Mouse (Mus musculus) G1E (cell line): ENCODE data around the gene Colq.

Source experiments
- CTCF ChIP-seq: IDR thresholded peaks from 2 replicates; pipeline ENCODE4 v1.5.1; 2012; ENCODE audit warnings: low read depth, low read length, inconsistent platforms, mixed read lengths
- GATA1 ChIP-seq: IDR thresholded peaks from 2 replicates; pipeline ENCODE4 v1.6.1; 2012; ENCODE audit warnings: borderline replicate concordance, low read length, inconsistent platforms, mixed read lengths
- GATA2 ChIP-seq: IDR thresholded peaks from 2 replicates; pipeline ENCODE4 v1.6.1; 2012; ENCODE audit warnings: low read depth, low read length, inconsistent platforms, borderline replicate concordance
- POLR2AphosphoS5 ChIP-seq: IDR thresholded peaks from 2 replicates; pipeline ENCODE4 v1.6.1; 2012; ENCODE audit warnings: low read depth, low read length, inconsistent platforms; ENCODE audit not compliant: insufficient replicate concordance
- TAL1 ChIP-seq: conservative IDR thresholded peaks from 2 replicates; pipeline ENCODE4 v1.6.1; 2012; ENCODE audit warnings: low read depth, low read length, inconsistent platforms, mixed read lengths

- TF ChIP-seq CTCF (no peak), GATA1 (no peak), GATA2 (no peak), TAL1 (no peak), POLR2AphosphoS5 (no peak)
These were observed 65.9 kb downstream of the Colq start for GRCm38 (mm10) chr14:31525040-31525810.
